Mouse (Mus musculus) lung, postnatal 0 days (tissue): ENCODE results near the gene Rln1. TPM values are rescaled to one million over a fixed set of nuclear protein-coding genes. Genes with fewer than 3 reads are reported as not detected.

Source experiments
- ATAC-seq: fragments of 200-750 bp; cut with Nextera tagmentation; 2 replicates; pipeline ENCODE4 v1.8.0; 2017; ENCODE audit warnings: moderate library complexity
- DNase-seq: peaks from one replicate; pipeline ENCODE4 v3.0.0-alpha.2; 2016; ENCODE audit warnings: low spot score
- H3K27ac ChIP-seq: fragments of 300-500 bp; sonication (generic); 2 replicates; pipeline ENCODE4 v1.5.1; 2014; ENCODE audit warnings: antibody characterized with exemption, mild to moderate bottlenecking, low read length, mixed read lengths
- H3K27me3 ChIP-seq: fragments of 300-500 bp; sonication (generic); replicated peaks from 2 replicates; pipeline ENCODE4 v1.6.1; 2014; ENCODE audit warnings: low read length, mixed read lengths; ENCODE audit not compliant: insufficient read depth
- H3K36me3 ChIP-seq: fragments of 300-500 bp; sonication (generic); 2 replicates; pipeline ENCODE4 v1.6.1; 2014; ENCODE audit warnings: low read length, mixed read lengths; ENCODE audit not compliant: insufficient read depth
- H3K4me1 ChIP-seq: fragments of 300-500 bp; sonication (generic); 2 replicates; pipeline ENCODE4 v1.6.1; 2014; ENCODE audit warnings: antibody characterized with exemption, low read depth, low read length, mixed read lengths; ENCODE audit not compliant: insufficient read depth
- H3K4me2 ChIP-seq: fragments of 300-500 bp; sonication (generic); replicated peaks from 2 replicates; pipeline ENCODE4 v1.6.1; 2014; ENCODE audit warnings: low read depth, mild to moderate bottlenecking, low read length, moderate library complexity, mixed read lengths
- H3K4me3 ChIP-seq: fragments of 300-500 bp; sonication (generic); 2 replicates; pipeline ENCODE4 v1.5.1; 2014; ENCODE audit warnings: low read depth, low read length
- H3K9ac ChIP-seq: fragments of 300-500 bp; sonication (generic); replicated peaks from 2 replicates; pipeline ENCODE4 v1.6.1; 2014; ENCODE audit warnings: low read depth, mild to moderate bottlenecking
- H3K9me3 ChIP-seq: fragments of 300-500 bp; sonication (generic); 2 replicates; pipeline ENCODE4 v1.6.1; 2016; ENCODE audit warnings: low read length, mixed read lengths
- CTCF ChIP-seq: IDR thresholded peaks from 2 replicates; pipeline ENCODE4 v1.5.1; 2016; ENCODE audit warnings: antibody characterized with exemption, mild to moderate bottlenecking
- EP300 ChIP-seq: IDR thresholded peaks from 2 replicates; pipeline ENCODE4 v1.6.1; 2016; ENCODE audit warnings: antibody characterized with exemption, mild to moderate bottlenecking, control low read depth
- WGBS: fragments of 180-500 bp; shearing (Covaris S2); extraction: QIAGEN DNeasy Blood & Tissue Kit; methylation state at CpG from one replicate; pipeline ENCODE4 v1.1.7; 2014; 5-methylcytosine and 5-hydroxymethylcytosine counted together
- polyA plus RNA-seq: library from polyadenylated mRNA; unstranded; fragments of >200 nt; fragmentation: Nextera tagmentation; extraction: Ambion mirVana; gene quantifications from 2 replicates; pipeline ENCODE4 v1.2.1, GENCODE M21; 2015

Rln1 gene
- polyA plus RNA-seq, 1 experiment from 2014 or later, result 0.11 TPM

DNA sequence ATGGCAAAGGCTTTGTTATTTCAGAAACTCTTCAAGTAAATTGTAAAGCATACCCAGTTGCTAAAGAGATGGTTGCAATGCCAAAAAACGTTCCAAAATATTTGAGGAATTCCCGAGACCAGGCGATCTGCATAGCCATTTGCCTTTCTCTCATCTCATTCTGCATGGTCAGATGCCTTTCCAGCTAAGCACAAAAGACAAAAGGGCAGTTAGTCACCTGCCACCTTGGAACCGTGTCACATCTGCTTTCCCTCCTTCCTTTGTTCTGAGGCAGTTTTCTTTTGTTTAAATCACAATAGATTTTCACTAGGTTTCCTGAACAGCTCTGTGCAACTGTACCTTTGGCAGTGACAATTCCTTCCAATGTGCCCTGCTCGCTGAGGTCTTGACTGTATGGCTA lies 16.5 kb upstream of the Rln1 start:
- H3K4me2 ChIP-seq, result no peak overlapping the region
- no peaks in the 10 kb centered on the region for H3K27me3 ChIP-seq
- H3K4me1 ChIP-seq, result no peaks in the 10 kb centered on the region; the same call in 1 of the 2 replicates
- DNase-seq, result no peak
- no peaks in the 10 kb centered on the region for H3K9me3 ChIP-seq
- ATAC-seq, result no peak
- 34% methylated on average over 5 of the region's 5 CpGs for WGBS
- TF ChIP-seq EP300, result no peak
- TF ChIP-seq CTCF, result no peak
- H3K9ac ChIP-seq, result no peak overlapping the region
- no peaks in the 10 kb centered on the region for H3K36me3 ChIP-seq
- no peak overlapping the region for H3K27ac ChIP-seq
- H3K4me3 ChIP-seq, result no peak overlapping the region

DNA sequence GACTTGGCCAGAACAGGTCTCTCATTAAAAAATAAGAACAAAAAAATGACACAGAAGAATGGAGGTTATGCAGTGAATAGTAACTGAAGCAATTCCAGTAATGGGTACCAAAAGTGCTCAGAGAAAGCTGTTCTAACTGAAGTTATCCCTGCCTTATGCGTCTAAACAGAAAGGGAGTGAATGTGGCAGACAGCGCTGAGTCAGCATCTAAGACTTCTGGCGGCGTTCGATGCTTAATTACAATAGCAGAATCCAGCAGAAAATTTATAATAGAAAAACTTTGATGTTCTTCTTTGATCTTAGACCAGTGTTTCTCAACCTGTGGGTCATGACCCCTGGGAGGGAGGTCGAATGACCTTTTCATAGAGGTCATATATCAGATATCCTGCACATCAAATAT lies 11.2 kb upstream of the Rln1 start:
- Histone ChIP-seq H3K4me2 (no peak overlapping the region), H3K27ac (no peak overlapping the region), H3K9ac (no peak overlapping the region), H3K9me3 (no peaks in the 10 kb centered on the region), H3K27me3 (no peaks in the 10 kb centered on the region), H3K4me1 (no peaks in the 10 kb centered on the region), H3K36me3 (no peaks in the 10 kb centered on the region), H3K4me3 (no peak overlapping the region)
- TF ChIP-seq CTCF (no peak), EP300 (no peak)
- DNase-seq (no peak), ATAC-seq (no peak)
- 64% methylated on average over 6 of the region's 6 CpGs for WGBS

DNA sequence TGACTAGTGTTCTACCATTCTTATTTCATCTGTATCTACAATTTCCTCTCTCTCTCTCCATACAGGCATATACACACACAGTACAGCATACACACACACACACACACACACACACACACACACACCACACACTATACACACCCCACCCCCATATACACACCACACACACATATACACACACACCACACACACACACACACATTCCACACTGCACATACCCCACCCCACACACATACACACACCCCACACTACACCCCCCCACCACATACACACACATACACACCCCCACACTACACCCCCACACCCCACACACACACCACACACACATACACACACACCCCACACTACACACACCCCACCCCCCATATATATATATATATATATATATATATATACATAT lies 10.4 kb upstream of the Rln1 start:
- TF ChIP-seq EP300, result no peak
- no peak for TF ChIP-seq CTCF
- ATAC-seq (no peak), DNase-seq (no peak)
- Histone ChIP-seq H3K27me3 (no peaks in the 10 kb centered on the region), H3K4me1 (no peaks in the 10 kb centered on the region), H3K4me3 (no peak overlapping the region), H3K27ac (no peak overlapping the region), H3K9ac (no peak overlapping the region), H3K9me3 (no peaks in the 10 kb centered on the region), H3K4me2 (no peak overlapping the region), H3K36me3 (no peaks in the 10 kb centered on the region)

DNA sequence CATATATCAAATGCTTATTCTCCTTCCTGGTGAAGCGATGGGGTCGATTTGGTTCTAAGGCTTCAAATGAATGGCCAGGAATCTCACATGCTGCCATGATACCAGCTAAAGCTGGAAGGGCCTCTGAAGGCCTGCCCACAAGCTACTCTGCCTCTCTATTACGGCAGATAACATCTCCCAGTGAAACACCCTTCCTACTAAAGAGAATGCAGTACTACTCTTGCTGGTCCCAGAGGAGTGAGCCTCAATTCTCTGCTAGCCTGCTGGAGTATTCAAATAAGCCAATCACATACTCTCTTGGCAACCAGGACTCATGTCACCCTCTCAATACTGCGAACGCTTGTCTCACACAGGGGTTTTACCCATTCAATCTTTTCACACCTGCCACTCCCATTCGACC lies 7.8 kb upstream of the Rln1 start:
- WGBS, result 78% methylated on average over 6 of the region's 6 CpGs
- no peaks in the 10 kb centered on the region for H3K27me3 ChIP-seq
- ATAC-seq (no peak), DNase-seq (no peak)
- no peak overlapping the region for H3K9ac ChIP-seq
- H3K36me3 ChIP-seq, result no peaks in the 10 kb centered on the region
- H3K4me3 ChIP-seq, result no peak overlapping the region
- H3K27ac ChIP-seq, result no peak overlapping the region
- H3K9me3 ChIP-seq, result no peaks in the 10 kb centered on the region
- H3K4me2 ChIP-seq, result no peak overlapping the region
- no peak for TF ChIP-seq CTCF
- no peak for TF ChIP-seq EP300
- no peaks in the 10 kb centered on the region for H3K4me1 ChIP-seq

DNA sequence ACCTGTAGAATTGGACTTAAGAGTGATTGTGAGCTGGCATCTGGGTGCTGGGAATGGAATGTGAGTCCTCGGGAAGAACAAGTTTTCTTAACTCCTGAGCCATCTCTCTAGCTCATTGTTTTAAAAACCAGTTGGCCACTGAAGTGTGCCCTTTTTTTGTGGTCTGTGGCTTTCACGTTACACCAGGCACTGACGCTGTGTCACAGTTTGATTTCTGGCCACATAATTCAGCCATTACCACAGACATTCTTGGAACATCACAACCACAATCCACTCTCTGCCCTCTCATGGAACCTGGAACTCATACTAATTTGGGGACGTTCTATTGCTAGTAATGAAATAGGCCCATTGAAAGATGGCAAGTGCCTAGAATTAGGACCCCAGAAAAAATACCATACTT lies 6.6 kb upstream of the Rln1 start:
- no peak overlapping the region for H3K4me2 ChIP-seq
- 72% methylated on average over 4 of the region's 4 CpGs for WGBS

DNA sequence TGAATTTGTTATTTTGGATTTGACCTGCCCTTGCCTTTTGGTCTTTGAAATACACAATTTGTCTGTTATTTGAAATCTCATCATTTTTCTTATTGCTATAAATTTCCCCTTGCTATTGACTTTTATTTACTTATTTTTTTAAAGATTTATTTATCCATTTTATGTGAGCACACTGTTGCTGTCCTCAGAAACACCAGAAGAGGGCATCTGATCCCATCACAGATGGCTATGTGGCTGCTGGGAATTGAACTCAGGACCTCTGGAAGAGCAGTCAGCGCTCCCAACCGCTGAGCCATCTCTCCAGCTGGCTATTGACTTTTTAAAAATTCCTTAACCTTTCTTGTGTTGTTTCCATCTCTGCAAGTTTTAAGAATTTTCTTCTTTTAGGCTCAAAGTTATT lies 2.2 kb upstream of the Rln1 start:
- DNase-seq, result no peak
- Histone ChIP-seq H3K4me2 (no peak overlapping the region), H3K27ac (no peak overlapping the region), H3K9ac (no peak overlapping the region), H3K4me3 (no peak overlapping the region), H3K4me1 (0 out of 2 replicates have a peak, but pooled peaks cover 6% of the 10 kb centered on the region), H3K36me3 (no peaks in the 10 kb centered on the region), H3K9me3 (no peaks in the 10 kb centered on the region), H3K27me3 (peaks cover 8% of the 10 kb centered on the region; the same call in 1 of the 2 replicates)
- no peak for ATAC-seq
- WGBS, result 76% methylated on average over 2 of the region's 2 CpGs
- TF ChIP-seq EP300 (no peak), CTCF (no peak)

More for the DNA sequence above, 6.6 kb upstream of the Rln1 start:
- Histone ChIP-seq H3K27me3 (no peaks in the 10 kb centered on the region), H3K9me3 (no peaks in the 10 kb centered on the region), H3K36me3 (no peaks in the 10 kb centered on the region), H3K4me1 (no peaks in the 10 kb centered on the region), H3K9ac (no peak overlapping the region), H3K4me3 (no peak overlapping the region), H3K27ac (no peak overlapping the region)
- ATAC-seq (no peak), DNase-seq (no peak)
- no peak for TF ChIP-seq CTCF
- TF ChIP-seq EP300, result no peak

DNA sequence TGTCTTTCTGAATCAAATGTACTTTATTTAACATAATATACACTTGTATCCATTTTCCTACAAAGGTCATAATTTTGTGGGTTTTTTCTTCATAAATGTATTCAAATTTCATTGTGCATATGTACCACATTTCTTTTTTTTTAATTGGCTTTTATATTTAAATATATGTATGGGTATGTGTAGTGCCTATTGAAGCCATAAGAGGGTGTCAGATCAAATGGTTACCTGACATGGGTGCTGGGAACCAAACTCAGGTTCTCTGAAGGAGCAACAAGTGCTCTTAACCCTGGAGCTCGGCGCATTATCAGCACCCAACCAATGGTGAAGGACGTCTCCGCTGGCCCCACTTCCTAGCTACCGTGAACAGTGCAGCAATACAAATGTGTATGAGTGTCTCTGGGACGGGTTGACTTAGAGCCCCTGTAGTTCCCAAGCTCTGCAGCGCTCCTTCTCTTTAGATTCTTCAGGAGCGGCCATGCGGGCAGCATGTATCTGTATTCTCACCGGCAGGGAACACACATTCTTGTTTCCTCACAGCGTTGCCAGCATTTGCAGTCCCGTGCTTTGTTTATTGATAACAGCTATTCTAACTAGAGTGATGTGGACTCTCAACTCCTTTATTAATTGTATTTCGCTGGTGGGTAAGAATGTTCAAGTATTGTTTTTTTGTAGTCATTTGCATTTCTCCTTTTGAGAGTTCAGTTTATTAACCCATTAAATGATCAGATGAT lies 7.5 kb downstream of the Rln1 start:
- Histone ChIP-seq H3K9me3 (no peaks in the 10 kb centered on the region), H3K4me2 (no peak overlapping the region), H3K27ac (no peak overlapping the region), H3K27me3 (0 out of 2 replicates have a peak, but pooled peaks cover 6% of the 10 kb centered on the region), H3K4me1 (peaks cover 4% of the 10 kb centered on the region; the same call in 1 of the 2 replicates), H3K4me3 (no peak overlapping the region), H3K36me3 (no peaks in the 10 kb centered on the region), H3K9ac (no peak overlapping the region)
- TF ChIP-seq EP300 (no peak), CTCF (no peak)
- DNase-seq (no peak), ATAC-seq (no peak)
- 73% methylated on average over 13 of the region's 13 CpGs for WGBS
